Mouse (Mus musculus): Measurements from ENCODE around the gene Atl3.

DNA sequence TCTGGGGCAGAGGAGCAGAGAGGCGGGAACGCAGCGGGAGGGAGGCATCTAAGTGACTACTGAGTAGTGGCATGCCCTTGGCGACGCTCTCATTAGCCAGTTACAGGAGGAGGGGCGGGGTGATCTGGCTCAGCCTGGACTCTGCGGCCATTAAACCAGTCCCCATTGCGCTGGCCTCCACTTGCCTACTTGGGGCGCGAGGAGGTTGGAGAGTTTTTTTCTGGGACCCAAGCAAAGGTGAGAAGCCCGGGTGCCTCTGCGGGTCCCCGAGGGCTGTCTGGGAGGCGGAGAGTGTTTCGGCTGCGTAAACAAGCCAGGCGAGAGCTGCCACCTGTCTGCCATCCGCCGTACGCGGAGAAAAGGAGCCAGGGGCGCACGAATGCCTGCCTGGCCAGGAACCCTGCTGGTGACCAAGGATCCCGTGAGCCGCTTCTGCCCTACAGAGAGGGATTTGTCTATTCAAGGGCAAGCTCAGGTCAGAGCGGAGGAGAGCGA lies 63.5 kb downstream of the Atl3 start, which contains the start of gene Pla2g16:
- TF ChIP-seq CTCF (IDR thresholded peaks at IDR 0.05; ENCODE audit: borderline replicate concordance, control insufficient read depth, extremely low read depth, insufficient read depth, low read length, poor library complexity) (no peak), POLR2A (IDR thresholded peaks at IDR 0.05; ENCODE audit: control insufficient read depth, extremely low read depth, insufficient read depth, low read length, poor library complexity) (no peak)
